Mouse (Mus musculus): ENCODE measurements at regions not wholly inside any gene's neighbourhood (a gene's known extent, or its start where the extent isn't known, plus 50 kb on each side); places are given as distances from the start of the nearest gene placed in this dataset.

GRCm38 (mm10) chr9:120857849-120858510, 71.0 kb upstream of the Ctnnb1 start:
- no peak for ATAC-seq (ENCODE audit: low FRiP score, low read depth)
- Histone ChIP-seq H3K4me3 (no peak overlapping the region), H3K9me3 (no peaks in the 10 kb centered on the region), H3K4me2 (replicated peaks) (no peak overlapping the region), H3K4me1 (peaks cover 25% of the 10 kb centered on the region), H3K27ac (replicated peaks) (no peak overlapping the region), H3K27me3 (no peaks in the 10 kb centered on the region; the same call in 1 of the 2 replicates), H3K36me3 (no peaks in the 10 kb centered on the region), H3K9ac (replicated peaks) (no peak overlapping the region)
- WGBS = 87% methylated on average over 6 of the region's 6 CpGs

DNA sequence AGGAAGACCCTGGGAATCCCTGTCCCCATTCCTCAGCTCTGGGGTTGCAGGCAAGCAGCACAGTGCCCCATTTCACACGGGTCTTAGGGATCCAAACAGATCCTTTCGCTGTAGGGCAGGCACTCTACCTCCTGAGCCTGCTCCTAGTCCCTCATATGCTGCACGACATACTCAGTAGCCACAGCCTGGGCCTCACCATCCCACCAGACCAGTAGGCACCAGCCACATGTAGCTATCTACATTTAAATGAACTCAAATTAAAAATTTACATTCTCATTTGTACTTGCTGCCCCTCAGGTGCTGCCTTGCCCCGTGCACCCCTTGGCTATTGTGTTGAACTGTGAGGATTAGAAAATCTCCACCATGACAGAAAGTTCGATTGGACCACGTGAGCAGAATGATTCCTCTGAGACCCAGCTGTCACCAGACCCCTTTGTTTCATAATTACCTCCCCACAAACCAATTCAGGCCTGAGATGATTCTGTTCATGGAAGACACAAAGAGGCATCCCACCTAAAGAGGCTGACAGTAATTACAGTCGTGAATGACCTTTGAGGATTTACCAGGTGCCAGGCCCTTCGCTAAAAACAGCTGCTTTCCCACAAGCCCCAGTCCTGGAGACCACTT, 67.9 kb upstream of the Ctnnb1 start:
- no peak overlapping the region for H3K4me3 ChIP-seq
- peaks cover 33% of the 10 kb centered on the region for H3K4me1 ChIP-seq
- H3K27me3 ChIP-seq = no peaks in the 10 kb centered on the region
- peak overlapping the region; percentile 73 for H3K27ac ChIP-seq (replicated peaks)
- no peaks in the 10 kb centered on the region for H3K36me3 ChIP-seq
- 30% methylated on average over 8 of the region's 8 CpGs for WGBS
- H3K9ac ChIP-seq (replicated peaks) = no peak overlapping the region; the same call in 1 of the 2 replicates
- H3K4me2 ChIP-seq (replicated peaks) = no peak overlapping the region
- peak; percentile 42 for ATAC-seq (ENCODE audit: low FRiP score, low read depth)
- no peaks in the 10 kb centered on the region for H3K9me3 ChIP-seq

GRCm38 (mm10) chr9:120861788-120862345, 67.1 kb upstream of the Ctnnb1 start:
- peak overlapping the region; percentile 73; the same call in 1 of the 2 replicates for H3K27ac ChIP-seq (replicated peaks)
- H3K9ac ChIP-seq (replicated peaks) = no peak overlapping the region
- H3K36me3 ChIP-seq = no peaks in the 10 kb centered on the region
- WGBS = 57% methylated on average over 12 of the region's 12 CpGs
- H3K4me3 ChIP-seq = no peak overlapping the region
- no peaks in the 10 kb centered on the region for H3K27me3 ChIP-seq
- no peaks in the 10 kb centered on the region for H3K9me3 ChIP-seq
- H3K4me2 ChIP-seq (replicated peaks) = no peak overlapping the region
- ATAC-seq (ENCODE audit: low FRiP score, low read depth) = 0 out of 2 replicates have a peak, but pooled peaks have one; percentile 11
- peaks cover 41% of the 10 kb centered on the region for H3K4me1 ChIP-seq

- peaks cover 63% of the 10 kb centered on the region for H3K4me1 ChIP-seq
- H3K36me3 ChIP-seq = no peaks in the 10 kb centered on the region
- H3K9ac ChIP-seq (replicated peaks) = no peak overlapping the region
- no peaks in the 10 kb centered on the region for H3K9me3 ChIP-seq
- no peak for ATAC-seq (ENCODE audit: low FRiP score, low read depth)
- H3K27ac ChIP-seq (replicated peaks) = no peak overlapping the region
- H3K4me2 ChIP-seq (replicated peaks) = no peak overlapping the region
- no peak overlapping the region for H3K4me3 ChIP-seq
- H3K27me3 ChIP-seq = no peaks in the 10 kb centered on the region
- 88% methylated on average over 2 of the region's 3 CpGs for WGBS
Observed at GRCm38 (mm10) chr9:120864410-120864809, 64.6 kb upstream of the Ctnnb1 start.

DNA sequence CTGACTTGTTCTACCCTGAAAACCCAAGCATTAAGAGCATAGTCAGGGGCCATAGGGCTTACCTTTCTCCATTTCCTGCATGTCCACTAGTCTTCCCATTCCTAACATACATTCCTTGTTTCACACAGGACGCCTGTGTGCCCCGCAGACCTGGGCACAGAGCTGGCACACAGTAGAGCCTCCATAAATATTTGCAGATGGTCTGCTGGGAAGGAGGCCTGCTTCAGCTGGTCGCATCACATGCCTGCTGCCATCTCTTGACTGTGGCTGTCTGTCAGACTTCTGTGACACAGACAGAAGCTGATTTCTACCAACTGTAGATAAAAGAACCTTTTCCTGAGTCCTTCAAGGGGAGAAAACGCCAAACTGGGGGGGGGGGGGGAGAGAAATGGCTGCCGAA, 62.8 kb upstream of the Ctnnb1 start:
- H3K36me3 ChIP-seq = no peaks in the 10 kb centered on the region
- no peak overlapping the region for H3K9ac ChIP-seq (replicated peaks)
- H3K9me3 ChIP-seq = no peaks in the 10 kb centered on the region
- 63% methylated on average over 5 of the region's 5 CpGs for WGBS
- H3K4me1 ChIP-seq = peaks cover 64% of the 10 kb centered on the region
- peak overlapping the region; percentile 61 for H3K27ac ChIP-seq (replicated peaks)
- H3K27me3 ChIP-seq = no peaks in the 10 kb centered on the region
- H3K4me3 ChIP-seq = no peak overlapping the region
- no peak overlapping the region for H3K4me2 ChIP-seq (replicated peaks)
- ATAC-seq (ENCODE audit: low FRiP score, low read depth) = no peak

DNA sequence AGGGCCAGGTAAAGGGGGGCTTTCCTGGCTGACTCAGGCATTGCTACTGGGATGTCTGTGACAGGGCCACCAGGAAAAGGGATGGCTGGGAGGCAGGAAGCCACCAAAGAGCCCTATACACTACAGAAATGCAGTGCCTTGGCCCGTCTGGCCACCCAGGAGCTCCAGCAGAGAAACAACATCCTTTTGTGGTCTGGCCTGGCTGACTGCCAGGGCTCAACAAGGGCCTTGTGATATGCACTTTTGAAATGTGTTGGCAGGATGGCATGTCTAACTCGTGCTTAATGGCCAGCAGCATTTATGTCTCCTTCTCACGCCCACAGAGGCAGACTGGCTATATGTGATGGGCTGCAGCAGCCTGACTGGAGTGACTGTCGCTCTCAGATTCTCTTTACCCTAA, 62.3 kb upstream of the Ctnnb1 start:
- Histone ChIP-seq H3K9me3 (no peaks in the 10 kb centered on the region), H3K4me2 (replicated peaks) (no peak overlapping the region), H3K27me3 (no peaks in the 10 kb centered on the region), H3K4me1 (peaks cover 59% of the 10 kb centered on the region), H3K27ac (replicated peaks) (peak overlapping the region; percentile 61), H3K9ac (replicated peaks) (no peak overlapping the region), H3K4me3 (no peak overlapping the region), H3K36me3 (no peaks in the 10 kb centered on the region)
- 32% methylated on average over 4 of the region's 4 CpGs for WGBS
- ATAC-seq (ENCODE audit: low FRiP score, low read depth) = peak; percentile 45; the same call in 1 of the 2 replicates

DNA sequence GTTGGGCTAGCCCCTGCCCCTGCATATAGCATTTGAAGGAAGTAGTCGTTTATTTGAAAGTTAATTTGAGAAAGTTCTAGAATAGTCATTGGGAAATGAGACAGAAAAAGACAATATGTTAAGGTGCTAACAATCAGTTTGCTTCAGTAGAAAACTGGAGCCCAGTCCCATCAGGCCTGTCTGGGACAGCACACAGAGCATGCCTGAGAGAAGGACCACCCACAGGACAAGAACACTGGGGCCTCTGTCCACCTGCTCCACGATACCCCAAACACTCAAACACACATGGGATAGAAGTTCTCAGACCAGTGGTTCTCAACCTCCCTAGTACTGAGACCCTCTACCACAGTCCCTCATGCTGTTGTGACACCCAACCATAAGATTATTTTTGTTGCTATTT, 61.2 kb upstream of the Ctnnb1 start:
- Histone ChIP-seq H3K9ac (replicated peaks) (no peak overlapping the region), H3K36me3 (no peaks in the 10 kb centered on the region), H3K9me3 (0 out of 2 replicates have a peak, but pooled peaks cover 5% of the 10 kb centered on the region), H3K4me2 (replicated peaks) (no peak overlapping the region), H3K4me3 (no peak overlapping the region), H3K4me1 (peaks cover 51% of the 10 kb centered on the region), H3K27ac (replicated peaks) (no peak overlapping the region), H3K27me3 (no peaks in the 10 kb centered on the region)
- ATAC-seq (ENCODE audit: low FRiP score, low read depth) = no peak
- WGBS = 79% methylated on average over 2 of the region's 2 CpGs

- Histone ChIP-seq H3K36me3 (no peaks in the 10 kb centered on the region), H3K4me2 (replicated peaks) (no peak overlapping the region), H3K9me3 (0 out of 2 replicates have a peak, but pooled peaks cover 5% of the 10 kb centered on the region), H3K4me1 (peaks cover 51% of the 10 kb centered on the region), H3K27me3 (no peaks in the 10 kb centered on the region), H3K9ac (replicated peaks) (no peak overlapping the region), H3K4me3 (no peak overlapping the region), H3K27ac (replicated peaks) (no peak overlapping the region)
- WGBS = 84% methylated on average over 4 of the region's 4 CpGs
- ATAC-seq (ENCODE audit: low FRiP score, low read depth) = no peak
Observed at GRCm38 (mm10) chr9:120868330-120868729, 60.7 kb upstream of the Ctnnb1 start.

- H3K27me3 ChIP-seq = no peaks in the 10 kb centered on the region
- no peak for ATAC-seq (ENCODE audit: low FRiP score, low read depth)
- WGBS = 57% methylated on average over 19 of the region's 19 CpGs
- no peak overlapping the region for H3K4me3 ChIP-seq
- peaks cover 51% of the 10 kb centered on the region for H3K4me1 ChIP-seq
- no peaks in the 10 kb centered on the region for H3K36me3 ChIP-seq
- H3K27ac ChIP-seq (replicated peaks) = peak overlapping the region; percentile 25; the same call in 1 of the 2 replicates
- H3K4me2 ChIP-seq (replicated peaks) = no peak overlapping the region; the same call in 1 of the 2 replicates
- 0 out of 2 replicates have a peak, but pooled peaks cover 5% of the 10 kb centered on the region for H3K9me3 ChIP-seq
- no peak overlapping the region for H3K9ac ChIP-seq (replicated peaks)
Observed at GRCm38 (mm10) chr9:120869432-120870081, 59.5 kb upstream of the Ctnnb1 start.

GRCm38 (mm10) chr9:120873293-120873692, 55.7 kb upstream of the Ctnnb1 start:
- H3K4me2 ChIP-seq (replicated peaks) = no peak overlapping the region
- H3K27me3 ChIP-seq = no peaks in the 10 kb centered on the region
- peaks cover 21% of the 10 kb centered on the region for H3K4me1 ChIP-seq
- no peak overlapping the region for H3K9ac ChIP-seq (replicated peaks)
- H3K36me3 ChIP-seq = no peaks in the 10 kb centered on the region
- 90% methylated on average over 3 of the region's 3 CpGs for WGBS
- H3K9me3 ChIP-seq = 0 out of 2 replicates have a peak, but pooled peaks cover 9% of the 10 kb centered on the region
- H3K4me3 ChIP-seq = no peak overlapping the region
- H3K27ac ChIP-seq (replicated peaks) = no peak overlapping the region
- no peak for ATAC-seq (ENCODE audit: low FRiP score, low read depth)

- ATAC-seq (ENCODE audit: low FRiP score, low read depth) = no peak
- H3K36me3 ChIP-seq = no peaks in the 10 kb centered on the region
- H3K27ac ChIP-seq (replicated peaks) = no peak overlapping the region
- H3K4me2 ChIP-seq (replicated peaks) = no peak overlapping the region
- peaks cover 12% of the 10 kb centered on the region for H3K4me1 ChIP-seq
- H3K27me3 ChIP-seq = no peaks in the 10 kb centered on the region
- no peak overlapping the region for H3K9ac ChIP-seq (replicated peaks)
- no peak overlapping the region for H3K4me3 ChIP-seq
- H3K9me3 ChIP-seq = 0 out of 2 replicates have a peak, but pooled peaks cover 9% of the 10 kb centered on the region
- WGBS = 94% methylated on average over 5 of the region's 5 CpGs
Observed at GRCm38 (mm10) chr9:120874416-120874976, 54.5 kb upstream of the Ctnnb1 start.
